Mouse (Mus musculus) cerebellum, adult 11-12 months (tissue): ENCODE measurements around the gene Tmod2.
"Not testable (repeated sequence)": the region's sequence is repeated elsewhere in the genome, so short reads cannot be mapped to it uniquely, and the experiment has no call there.

Experiments used
- DNase-seq: peaks from one replicate; pipeline ENCODE4 v3.0.0; 2022

Gene Tmod2

DNA sequence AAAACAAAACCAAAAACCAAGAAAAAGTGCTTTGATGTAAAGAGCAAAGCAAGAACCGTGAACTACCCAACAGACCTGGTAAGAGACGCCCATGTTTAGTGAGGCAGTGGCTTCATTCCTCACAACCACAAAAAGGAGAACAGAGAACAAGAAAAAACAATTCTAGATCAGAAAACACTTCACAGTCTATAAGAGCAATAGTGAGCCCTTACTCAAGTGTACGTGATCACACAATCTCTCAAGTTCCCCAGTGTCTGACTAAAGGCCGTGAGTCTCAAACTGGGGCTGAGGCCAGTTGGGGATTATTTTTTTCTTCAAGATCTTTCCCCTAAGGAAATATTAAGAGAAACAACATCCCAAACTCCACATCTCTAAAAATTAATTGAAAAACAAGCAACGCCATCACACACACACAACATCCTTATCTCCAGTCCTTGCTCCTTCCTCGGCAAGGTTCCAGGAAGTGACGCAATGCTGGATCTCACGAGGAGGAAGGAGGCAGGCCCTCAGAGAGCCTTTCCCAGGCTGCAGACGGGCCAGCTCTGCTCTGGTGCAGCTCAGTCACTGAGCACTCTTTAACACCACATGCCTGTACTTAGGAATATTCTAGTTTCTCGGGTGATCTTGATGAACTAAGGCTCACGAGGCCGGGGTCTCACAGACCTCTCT, 64.1 kb downstream of the Tmod2 start:
- no peak for DNase-seq

GRCm38 (mm10) chr9:75545514-75545913, 65.6 kb downstream of the Tmod2 start:
- no peak for DNase-seq

GRCm38 (mm10) chr9:75541497-75541896, 69.6 kb downstream of the Tmod2 start:
- DNase-seq: no peak

GRCm38 (mm10) chr9:75536422-75536821, 74.7 kb downstream of the Tmod2 start:
- no peak for DNase-seq

- DNase-seq: no peak
Observed at GRCm38 (mm10) chr9:75534431-75534962, 76.6 kb downstream of the Tmod2 start.

DNA sequence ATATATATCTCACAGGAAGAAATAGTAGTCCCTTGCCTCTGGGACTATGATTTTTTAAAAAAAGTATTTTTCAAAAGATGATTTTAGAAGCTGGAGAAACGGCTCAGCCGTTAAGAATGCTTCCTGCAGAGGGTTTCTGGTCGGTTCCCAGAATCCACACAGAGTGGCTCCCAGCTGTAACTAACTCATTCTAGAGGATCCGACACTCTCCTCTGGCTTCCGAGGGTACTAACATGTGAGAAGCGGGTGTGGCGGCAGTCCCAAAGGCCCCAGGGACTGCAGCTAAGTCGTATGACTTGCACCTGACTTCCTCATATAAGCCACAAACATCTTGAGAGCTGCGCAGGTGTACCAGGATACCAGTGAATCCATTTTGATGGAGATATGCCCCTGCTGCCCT, 78.1 kb downstream of the Tmod2 start:
- not testable (repeated sequence) for DNase-seq

DNA sequence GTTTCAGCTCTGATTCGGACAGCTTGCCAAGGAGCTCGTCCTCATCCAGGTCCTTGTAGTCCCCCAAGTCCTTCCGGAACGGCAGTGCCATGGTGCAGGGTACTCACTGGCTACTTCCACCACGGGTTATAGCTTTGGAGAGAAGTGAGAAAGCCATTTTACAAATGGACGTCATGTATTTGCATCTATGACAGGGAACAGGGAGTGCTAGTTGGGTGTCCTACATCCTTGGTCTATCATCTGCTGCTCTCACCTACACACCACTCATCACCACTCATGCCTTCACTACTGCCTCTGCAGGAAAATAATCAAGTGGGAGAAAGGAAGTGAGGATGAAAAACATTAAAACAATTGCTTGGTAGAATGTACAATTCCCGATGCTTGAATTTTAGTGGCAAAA, 78.7 kb downstream of the Tmod2 start:
- no peak for DNase-seq

DNA sequence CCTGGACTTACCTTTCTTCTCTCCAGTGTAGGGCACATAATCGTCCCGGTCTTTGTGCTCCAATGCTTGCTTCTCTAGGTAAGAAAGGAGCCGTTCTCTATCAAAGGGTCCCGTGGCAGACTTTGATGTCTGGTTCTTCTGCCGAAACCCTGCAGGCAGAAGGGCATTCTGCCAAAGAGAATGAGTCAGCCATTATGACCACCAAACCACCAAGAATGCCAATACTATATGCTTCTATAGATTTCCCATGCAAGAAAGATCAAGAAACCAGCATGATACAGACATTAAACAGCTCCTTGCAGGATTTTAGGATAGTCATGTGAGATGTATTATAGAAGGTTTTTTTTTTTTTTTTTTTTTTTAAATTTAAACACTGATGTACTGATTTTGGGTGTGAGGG, 81.8 kb downstream of the Tmod2 start:
- DNase-seq: no peak

GRCm38 (mm10) chr9:75528096-75528495, 83.0 kb downstream of the Tmod2 start:
- DNase-seq: no peak

DNA sequence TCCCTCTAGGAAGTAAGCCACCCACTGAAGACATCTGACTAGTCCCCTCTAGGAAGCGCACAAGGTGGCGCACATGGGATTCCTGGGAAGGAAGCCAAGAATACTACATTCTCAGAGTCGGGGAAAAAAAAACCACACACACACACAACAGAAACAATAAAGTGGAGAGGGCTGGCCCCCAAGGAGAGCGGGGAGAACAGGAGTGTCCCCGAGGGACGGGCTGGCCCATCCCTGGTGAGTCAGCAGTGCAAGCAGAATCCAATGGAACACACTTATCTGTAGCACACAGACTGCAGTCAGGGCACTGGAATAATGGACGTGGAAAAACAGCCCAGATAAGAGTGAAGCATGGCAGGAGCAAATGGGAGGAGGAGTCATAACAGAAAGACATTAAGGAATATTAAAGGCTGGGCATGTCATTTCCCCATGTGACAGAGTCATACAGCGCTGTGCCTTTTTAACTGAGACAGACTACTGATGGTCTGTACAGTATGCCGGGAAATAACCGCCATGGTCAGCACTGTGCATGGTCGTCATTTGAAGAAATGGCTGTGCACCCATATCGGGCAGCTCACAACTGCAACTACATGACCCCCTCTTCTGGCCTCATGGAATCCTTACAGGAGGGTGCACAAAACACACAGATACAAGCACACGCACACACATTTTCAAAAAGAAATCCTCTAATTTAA, 83.6 kb downstream of the Tmod2 start:
- DNase-seq: no peak

DNA sequence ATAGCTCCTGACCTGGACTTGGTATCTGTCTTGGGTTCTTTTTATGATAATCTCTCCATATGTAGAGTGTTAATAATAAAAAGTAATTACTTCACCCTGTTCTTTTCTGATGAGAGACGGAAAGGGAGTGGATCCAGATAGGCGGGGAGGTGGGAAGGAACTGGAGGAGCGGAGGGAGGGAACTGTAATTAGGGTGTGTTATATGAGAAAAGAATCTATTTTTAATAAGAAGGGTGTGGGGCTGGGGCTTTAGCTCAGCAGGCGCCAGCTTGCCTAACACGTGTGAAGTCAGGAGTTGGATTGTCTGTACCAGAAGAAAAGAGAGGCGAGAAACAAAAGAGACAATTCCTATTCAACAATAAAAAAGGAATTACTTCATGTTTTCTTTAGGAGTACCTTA, 87.5 kb downstream of the Tmod2 start:
- no peak for DNase-seq

GRCm38 (mm10) chr9:75522217-75522616, 88.9 kb downstream of the Tmod2 start:
- no peak for DNase-seq

DNA sequence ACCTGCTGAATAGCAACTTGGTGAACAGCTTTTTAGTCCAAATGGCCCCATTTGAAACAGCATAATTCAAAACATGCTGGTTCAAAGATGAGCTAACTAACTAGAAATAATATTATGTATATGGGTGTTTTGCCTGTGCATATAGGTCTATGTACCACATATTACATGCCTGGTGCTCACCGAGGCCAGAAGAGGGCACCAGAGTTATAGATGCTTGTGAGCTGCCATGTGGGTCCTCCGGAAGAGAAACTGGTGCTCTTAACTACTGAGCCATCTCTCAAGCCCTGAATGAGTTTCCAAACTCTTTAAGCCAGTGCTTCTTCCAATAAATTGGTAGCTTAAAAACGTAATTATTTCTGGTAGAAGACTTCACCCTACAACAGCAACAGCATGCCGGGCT, 89.3 kb downstream of the Tmod2 start:
- no peak for DNase-seq

DNA sequence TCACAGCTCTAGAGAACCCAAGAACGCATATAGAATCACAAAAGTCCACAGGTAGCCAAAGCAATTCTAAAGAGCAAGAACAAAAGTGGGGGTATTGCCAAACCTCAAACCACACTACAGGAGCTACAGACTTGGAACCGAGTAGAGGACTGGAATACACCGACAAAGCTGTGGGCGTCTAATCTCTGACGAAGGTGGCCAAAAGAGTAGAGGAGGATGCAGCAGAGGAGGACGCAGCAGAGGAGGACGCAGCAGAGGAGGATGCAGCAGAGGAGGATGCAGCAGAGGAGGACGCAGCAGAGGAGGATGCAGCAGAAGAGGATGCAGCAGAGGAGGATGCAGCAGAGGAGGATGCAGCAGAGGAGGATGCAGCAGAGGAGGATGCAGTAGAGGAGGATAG, 90.2 kb downstream of the Tmod2 start:
- no peak for DNase-seq

DNA sequence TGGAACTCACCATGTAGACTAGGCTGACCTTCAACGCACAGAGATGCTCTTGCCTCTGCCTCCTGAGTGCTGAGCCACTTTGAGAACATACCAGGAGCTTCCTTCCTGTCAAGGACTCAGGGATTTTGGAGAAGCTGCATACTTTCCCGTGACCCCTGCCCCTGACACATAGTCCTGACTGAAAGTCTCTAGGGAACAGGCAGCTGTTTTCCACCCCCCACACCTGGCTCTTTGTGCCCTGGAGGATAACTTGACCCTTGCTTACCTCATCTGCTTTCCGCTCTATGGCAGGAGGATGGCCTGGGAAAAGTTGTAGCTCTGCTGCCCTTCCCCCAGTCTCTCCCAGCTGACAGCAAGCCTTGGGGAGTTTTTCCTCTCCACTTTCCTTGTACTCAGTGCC, 93.4 kb downstream of the Tmod2 start:
- DNase-seq: no peak
